Mouse (Mus musculus) stomach, postnatal 0 days (tissue): ENCODE measurements around the gene Samd4b. TPM values are rescaled to one million over a fixed set of nuclear protein-coding genes. Genes with fewer than 3 reads are reported as not detected.

Experiments used
- ATAC-seq: fragments of 200-750 bp; cut with Nextera tagmentation; 2 replicates; pipeline ENCODE4 v1.8.0; 2017; ENCODE audit not compliant: low FRiP score, low TSS enrichment
- DNase-seq: peaks from one replicate; pipeline ENCODE4 v3.0.0-alpha.2; 2016; ENCODE audit warnings: low spot score
- H3K27ac ChIP-seq: fragments of 300-500 bp; sonication (generic); replicated peaks from 2 replicates; pipeline ENCODE4 v1.5.1; 2014; ENCODE audit warnings: mild to moderate bottlenecking, control low read depth
- H3K27me3 ChIP-seq: fragments of 300-500 bp; sonication (generic); 2 replicates; pipeline ENCODE4 v1.6.1; 2014; ENCODE audit warnings: low read length; ENCODE audit not compliant: control insufficient read depth, insufficient read depth
- H3K36me3 ChIP-seq: fragments of 300-500 bp; sonication (generic); 2 replicates; pipeline ENCODE4 v1.6.1; 2014; ENCODE audit warnings: low read length, mixed read lengths; ENCODE audit not compliant: control insufficient read depth, insufficient read depth
- H3K4me1 ChIP-seq: fragments of 300-500 bp; sonication (generic); replicated peaks from 2 replicates; pipeline ENCODE4 v1.6.1; 2014; ENCODE audit warnings: antibody characterized with exemption; ENCODE audit not compliant: control insufficient read depth, insufficient read depth
- H3K4me2 ChIP-seq: fragments of 300-500 bp; sonication (generic); replicated peaks from 2 replicates; pipeline ENCODE4 v1.6.1; 2014; ENCODE audit warnings: low read depth, mild to moderate bottlenecking, control low read depth, moderate library complexity
- H3K4me3 ChIP-seq: fragments of 300-500 bp; sonication (generic); 2 replicates; pipeline ENCODE4 v1.5.1; 2014; ENCODE audit warnings: low read depth, low read length, control low read depth
- H3K9ac ChIP-seq: fragments of 300-500 bp; sonication (generic); 2 replicates; pipeline ENCODE4 v1.6.1; 2014; ENCODE audit warnings: mild to moderate bottlenecking, low read length, control low read depth, mixed read lengths
- H3K9me3 ChIP-seq: fragments of 300-500 bp; sonication (generic); 2 replicates; pipeline ENCODE4 v1.6.1; 2016; ENCODE audit warnings: low read length; ENCODE audit not compliant: control insufficient read depth
- CTCF ChIP-seq: IDR thresholded peaks from 2 replicates; pipeline ENCODE4 v1.5.1; 2016; ENCODE audit warnings: antibody characterized with exemption, low read depth, mild to moderate bottlenecking, moderate library complexity
- EP300 ChIP-seq: optimal IDR thresholded peaks from 2 replicates; pipeline ENCODE3; 2016; ENCODE audit warnings: antibody characterized with exemption
- WGBS: fragments of 180-500 bp; shearing (Covaris S2); extraction: QIAGEN DNeasy Blood & Tissue Kit; methylation state at CpG from one replicate; pipeline ENCODE4 v1.1.7; 2014; 5-methylcytosine and 5-hydroxymethylcytosine counted together
- polyA plus RNA-seq: library from polyadenylated mRNA; unstranded; fragments of >200 nt; fragmentation: Nextera tagmentation; extraction: Ambion mirVana; gene quantifications from 2 replicates; pipeline ENCODE4 v1.2.1, GENCODE M21; 2015

Samd4b gene
- polyA plus RNA-seq, 1 experiment from 2014 or later, result 9.8 TPM

GRCm38 (mm10) chr7:28555939-28556535 is 41.9 kb downstream of the Samd4b start:
- H3K4me3 ChIP-seq, result no peak overlapping the region
- H3K27ac ChIP-seq, result peak overlapping the region; percentile 61
- 0 out of 2 replicates have a peak, but pooled peaks cover 2% of the 10 kb centered on the region for H3K4me1 ChIP-seq
- H3K36me3 ChIP-seq, result peaks cover 6% of the 10 kb centered on the region
- no peak overlapping the region for H3K4me2 ChIP-seq
- no peak for TF ChIP-seq CTCF
- no peak for TF ChIP-seq EP300
- H3K27me3 ChIP-seq, result no peaks in the 10 kb centered on the region
- ATAC-seq (no peak; the same call in 1 of the 2 replicates), DNase-seq (no peak)
- WGBS, result 10% methylated on average over 5 of the region's 5 CpGs
- no peak overlapping the region for H3K9ac ChIP-seq
- H3K9me3 ChIP-seq, result no peaks in the 10 kb centered on the region

DNA sequence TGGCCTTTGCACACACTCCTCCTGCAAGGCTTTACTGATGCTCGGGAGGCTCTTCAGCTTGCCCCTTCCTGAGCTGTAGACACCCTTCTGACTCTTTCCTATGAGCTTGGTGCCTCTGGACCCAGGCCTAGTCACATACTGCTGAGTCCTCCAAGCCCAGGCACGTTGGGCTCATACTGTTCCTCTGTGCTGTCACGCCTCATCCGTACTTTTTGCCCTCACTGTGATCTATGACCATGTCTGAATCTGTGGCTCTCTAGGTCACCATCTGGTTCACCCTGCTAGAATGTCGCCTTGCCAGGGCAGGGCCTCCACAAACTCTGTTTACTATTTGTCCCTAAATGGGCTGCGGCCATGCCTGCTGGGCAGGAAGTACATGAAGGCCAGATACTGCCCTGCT is 44.9 kb downstream of the Samd4b start:
- no peaks in the 10 kb centered on the region for H3K36me3 ChIP-seq
- no peaks in the 10 kb centered on the region for H3K9me3 ChIP-seq
- H3K4me1 ChIP-seq, result no peaks in the 10 kb centered on the region
- H3K27ac ChIP-seq, result peak overlapping the region; percentile 59
- H3K27me3 ChIP-seq, result no peaks in the 10 kb centered on the region
- ATAC-seq (0 out of 2 replicates have a peak, but pooled peaks have one; percentile 21), DNase-seq (no peak)
- no peak overlapping the region for H3K4me2 ChIP-seq
- no peak overlapping the region for H3K9ac ChIP-seq
- 71% methylated on average over 6 of the region's 6 CpGs for WGBS
- TF ChIP-seq EP300 (no peak), CTCF (no peak)
- H3K4me3 ChIP-seq, result no peak overlapping the region

DNA sequence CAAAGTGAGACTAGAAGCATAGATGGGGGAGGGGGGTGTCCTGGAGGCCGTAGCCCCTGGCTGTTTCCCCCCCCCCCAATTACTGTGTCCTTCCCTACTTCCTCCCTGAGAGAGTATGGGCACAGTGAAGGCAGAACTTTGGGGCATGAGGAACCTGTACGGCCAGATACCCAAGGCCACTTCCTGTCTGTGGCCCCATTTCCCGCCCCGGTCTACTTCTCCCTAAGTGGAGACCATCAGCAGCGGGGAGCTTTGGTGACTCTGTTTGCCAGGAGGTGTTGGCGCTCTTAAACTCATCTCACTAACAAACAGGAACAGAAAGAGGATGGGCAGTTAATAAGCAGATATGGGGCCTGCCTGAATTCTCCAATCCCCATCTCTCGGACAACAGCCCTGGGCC is 50.3 kb downstream of the Samd4b start:
- peak overlapping the region; percentile 77 for H3K27ac ChIP-seq
- TF ChIP-seq EP300 (no peak), CTCF (no peak)
- DNase-seq (no peak), ATAC-seq (no peak)
- no peak overlapping the region for H3K4me3 ChIP-seq
- 0 out of 2 replicates have a peak, but pooled peaks cover 2% of the 10 kb centered on the region for H3K4me1 ChIP-seq
- H3K36me3 ChIP-seq, result no peaks in the 10 kb centered on the region
- H3K27me3 ChIP-seq, result no peaks in the 10 kb centered on the region; the same call in 1 of the 2 replicates
- H3K4me2 ChIP-seq, result no peak overlapping the region
- 66% methylated on average over 6 of the region's 7 CpGs for WGBS
- H3K9me3 ChIP-seq, result no peaks in the 10 kb centered on the region
- no peak overlapping the region for H3K9ac ChIP-seq

GRCm38 (mm10) chr7:28547154-28547553 is 50.8 kb downstream of the Samd4b start, which contains the start of gene Nccrp1:
TSS of gene Nccrp1 (minus strand) at chr7:28547254.
- Histone ChIP-seq H3K4me3 (peak within 1 kb of the TSS; percentile 22), H3K4me1 (0 out of 2 replicates have a peak, but pooled peaks cover 2% of the 10 kb centered on the region), H3K9me3 (no peaks in the 10 kb centered on the region), H3K9ac (peak within 1 kb of the TSS; percentile 35), H3K36me3 (no peaks in the 10 kb centered on the region), H3K27ac (peak within 1 kb of the TSS; percentile 77), H3K27me3 (no peaks in the 10 kb centered on the region; the same call in 1 of the 2 replicates), H3K4me2 (peak within 1 kb of the TSS; percentile 39)
- no peak for TF ChIP-seq EP300
- no peak for TF ChIP-seq CTCF
- no peak for ATAC-seq
- 9% methylated on average over 5 of the region's 5 CpGs for WGBS
- no peak for DNase-seq

GRCm38 (mm10) chr7:28546649-28547048 is 51.3 kb downstream of the Samd4b start:
- Histone ChIP-seq H3K4me2 (peak overlapping the region; percentile 39), H3K36me3 (no peaks in the 10 kb centered on the region), H3K4me3 (peak overlapping the region; percentile 22), H3K4me1 (0 out of 2 replicates have a peak, but pooled peaks cover 2% of the 10 kb centered on the region), H3K9ac (peak overlapping the region; percentile 27), H3K9me3 (no peaks in the 10 kb centered on the region), H3K27me3 (no peaks in the 10 kb centered on the region; the same call in 1 of the 2 replicates), H3K27ac (no peak overlapping the region)
- TF ChIP-seq CTCF (no peak), EP300 (no peak)
- ATAC-seq, result no peak
- 4% methylated on average over 22 of the region's 22 CpGs for WGBS
- no peak for DNase-seq

DNA sequence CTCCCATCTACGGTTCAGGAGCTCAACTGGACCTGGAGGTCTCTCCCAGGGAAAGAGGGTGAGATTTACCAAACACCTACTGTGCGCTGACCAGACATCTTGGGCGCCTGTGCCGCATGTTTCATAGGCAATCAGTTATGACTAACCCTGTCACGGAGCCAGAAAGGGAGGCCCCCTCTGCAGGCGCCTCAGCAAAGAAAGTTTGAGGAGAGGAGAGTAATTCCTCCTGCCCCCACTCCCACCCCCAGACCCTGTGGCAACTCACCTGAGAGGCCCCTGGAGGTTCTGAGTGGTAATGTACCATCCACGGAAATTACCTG is 52.1 kb downstream of the Samd4b start:
- 51% methylated on average over 7 of the region's 7 CpGs for WGBS
- Histone ChIP-seq H3K27ac (no peak overlapping the region; the same call in 1 of the 2 replicates), H3K4me2 (no peak overlapping the region), H3K27me3 (no peaks in the 10 kb centered on the region; the same call in 1 of the 2 replicates), H3K9ac (no peak overlapping the region), H3K9me3 (no peaks in the 10 kb centered on the region), H3K4me3 (no peak overlapping the region), H3K36me3 (no peaks in the 10 kb centered on the region), H3K4me1 (0 out of 2 replicates have a peak, but pooled peaks cover 2% of the 10 kb centered on the region)
- DNase-seq, result no peak
- TF ChIP-seq EP300 (no peak), CTCF (no peak)
- no peak for ATAC-seq
